Mouse (Mus musculus) embryonic facial prominence, embryonic 14.5 days (tissue): ENCODE measurements around the gene Impdh2. TPM values are rescaled to one million over a fixed set of nuclear protein-coding genes. Genes with fewer than 3 reads are reported as not detected.

Experiments
- ATAC-seq: fragments of 200-750 bp; cut with Nextera tagmentation; 2 replicates; pipeline ENCODE4 v1.8.0; 2017; ENCODE audit warnings: low read depth, moderate number of reproducible peaks, moderate TSS enrichment
- DNase-seq: peaks from one replicate; pipeline ENCODE4 v3.0.0-alpha.2; 2015; ENCODE audit warnings: low spot score
- H3K27ac ChIP-seq: fragments of 300-500 bp; sonication (generic); replicated peaks from 2 replicates; pipeline ENCODE4 v1.5.1; 2014; ENCODE audit warnings: low read depth, mild to moderate bottlenecking, low read length, moderate library complexity
- H3K27me3 ChIP-seq: fragments of 300-500 bp; sonication (generic); replicated peaks from 2 replicates; pipeline ENCODE4 v1.6.1; 2014; ENCODE audit warnings: low read length; ENCODE audit not compliant: control insufficient read depth, insufficient read depth
- H3K36me3 ChIP-seq: fragments of 300-500 bp; sonication (generic); 2 replicates; pipeline ENCODE4 v1.6.1; 2014; ENCODE audit warnings: low read length, mixed read lengths; ENCODE audit not compliant: control insufficient read depth, insufficient read depth
- H3K4me1 ChIP-seq: fragments of 300-500 bp; sonication (generic); 2 replicates; pipeline ENCODE4 v1.6.1; 2014; ENCODE audit warnings: antibody characterized with exemption, low read length; ENCODE audit not compliant: control insufficient read depth, insufficient read depth
- H3K4me2 ChIP-seq: fragments of 300-500 bp; sonication (generic); 2 replicates; pipeline ENCODE4 v1.6.1; 2014; ENCODE audit warnings: low read depth, mild to moderate bottlenecking, low read length, moderate library complexity, mixed read lengths
- H3K4me3 ChIP-seq: fragments of 300-500 bp; sonication (generic); 2 replicates; pipeline ENCODE4 v1.5.1; 2014; ENCODE audit warnings: low read depth, mild to moderate bottlenecking, low read length
- H3K9ac ChIP-seq: fragments of 300-500 bp; sonication (generic); 2 replicates; pipeline ENCODE4 v1.6.1; 2014; ENCODE audit warnings: low read depth, mild to moderate bottlenecking, low read length, moderate library complexity, mixed read lengths
- H3K9me3 ChIP-seq: fragments of 300-500 bp; sonication (generic); 2 replicates; pipeline ENCODE4 v1.6.1; 2016; ENCODE audit warnings: low read length; ENCODE audit not compliant: control insufficient read depth
- WGBS: fragments of 180-500 bp; shearing (Covaris S2); extraction: QIAGEN DNeasy Blood & Tissue Kit; methylation state at CpG from one replicate; pipeline ENCODE4 v1.1.7; 2014; 5-methylcytosine and 5-hydroxymethylcytosine counted together
- polyA plus RNA-seq: library from polyadenylated mRNA; unstranded; fragments of >200 nt; fragmentation: Nextera tagmentation; extraction: Ambion mirVana; gene quantifications from 2 replicates; pipeline ENCODE4 v1.2.1, GENCODE M21; 2014

Gene Impdh2
- 173 and 202 TPM in 2 replicates for polyA plus RNA-seq

DNA sequence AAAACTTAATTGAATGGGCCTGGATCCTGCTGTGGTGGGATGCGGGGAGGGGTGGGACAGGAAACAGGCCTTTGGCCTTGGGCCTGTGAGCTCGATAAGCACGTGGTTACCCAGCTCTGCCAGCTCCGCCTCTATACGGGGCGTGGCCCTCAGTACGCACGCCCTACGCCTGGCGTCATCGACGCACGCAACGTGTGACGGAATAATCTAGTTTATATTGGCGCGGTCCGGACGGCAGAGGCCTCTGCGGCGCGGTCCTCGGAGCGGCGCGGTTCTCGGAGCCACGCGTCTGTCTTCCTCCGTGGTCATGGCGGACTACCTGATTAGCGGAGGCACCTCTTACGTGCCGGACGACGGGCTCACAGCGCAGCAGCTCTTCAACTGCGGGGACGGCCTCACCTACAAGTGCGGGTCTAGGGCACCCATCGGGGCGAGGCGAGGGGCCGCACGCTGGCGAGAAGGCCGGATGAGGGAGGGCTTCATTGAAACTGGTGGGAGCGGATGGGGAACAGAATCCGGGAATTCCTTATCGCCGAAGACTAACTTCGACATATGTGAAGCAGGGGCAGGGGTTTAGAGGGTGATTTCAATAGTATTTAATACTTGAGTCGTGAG, at the start of gene Impdh2:
Gene Impdh2, plus strand, starts transcription at position 60 of the 615 bp plus-strand sequence.
- H3K27ac ChIP-seq: peak within 1 kb of the TSS; percentile 83

DNA sequence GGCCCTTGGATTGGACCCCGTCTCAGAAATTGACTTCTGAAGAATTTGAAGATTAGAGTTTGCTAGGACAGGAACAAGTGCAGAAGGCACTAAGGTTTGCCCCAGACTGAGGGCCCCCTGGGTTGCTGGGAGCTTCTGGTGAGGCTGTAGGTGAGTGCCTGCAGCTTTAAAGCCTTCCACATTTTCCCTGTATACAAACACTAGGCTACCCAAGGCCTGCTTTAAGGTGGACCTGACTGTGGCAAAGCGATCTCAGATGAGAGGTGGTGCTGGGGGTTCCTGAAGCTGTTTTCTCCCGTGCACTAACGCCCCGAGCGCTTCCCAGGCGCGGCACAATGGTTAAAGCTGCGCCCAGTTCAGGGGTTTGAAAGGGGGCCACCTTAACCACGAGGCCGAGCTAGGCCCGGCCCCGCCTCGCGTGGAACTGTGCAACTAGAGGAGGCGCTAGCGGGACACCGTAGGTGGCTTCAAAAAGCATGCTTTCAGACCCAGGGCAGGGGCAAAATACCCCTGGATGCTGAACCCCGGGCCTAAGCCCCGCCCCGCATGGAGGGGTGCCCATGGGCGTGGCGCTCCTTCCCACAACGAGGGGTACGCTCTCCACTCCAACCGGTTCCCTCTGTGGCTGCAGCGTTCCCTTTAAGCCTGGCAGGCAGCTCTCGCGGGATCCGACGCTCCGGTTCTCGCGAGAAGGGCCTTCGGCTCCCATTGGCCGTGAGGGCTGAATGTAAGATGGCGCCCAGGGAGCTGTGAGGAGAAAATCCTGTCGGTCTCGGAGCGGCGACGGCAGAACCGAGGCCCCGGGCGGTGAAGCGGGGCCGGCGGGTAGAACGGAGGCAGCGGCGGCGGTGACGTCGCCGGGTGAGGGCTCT, 43.5 kb upstream of the Impdh2 start, which contains the start of gene Qrich1:
Gene Qrich1, plus strand, starts transcription at position 427 of the 872 bp plus-strand sequence.
- ATAC-seq: peak; percentile 98
- H3K36me3 ChIP-seq: peaks cover 57% of the 10 kb centered on the region
- H3K4me2 ChIP-seq: peak within 1 kb of the TSS; percentile 86

More for the DNA sequence above, at the start of gene Impdh2:
- H3K9me3 ChIP-seq: no peaks in the 10 kb centered on the region
- peak within 1 kb of the TSS; percentile 48 for H3K4me3 ChIP-seq
- under 1% methylated on average over 49 of the region's 53 CpGs for WGBS
- peaks cover 80% of the 10 kb centered on the region for H3K36me3 ChIP-seq
- H3K9ac ChIP-seq: peak within 1 kb of the TSS; percentile 83
- ATAC-seq (peak; percentile 98), DNase-seq (peak; percentile 99)
- no peaks in the 10 kb centered on the region for H3K27me3 ChIP-seq
- H3K4me1 ChIP-seq: peaks cover 8% of the 10 kb centered on the region
- peak within 1 kb of the TSS; percentile 80 for H3K4me2 ChIP-seq

GRCm38 (mm10) chr9:108517253-108517930, 42.7 kb upstream of the Impdh2 start:
- WGBS: under 1% methylated on average over 41 of the region's 95 CpGs
- peaks cover 49% of the 10 kb centered on the region for H3K36me3 ChIP-seq
- peak overlapping the region; percentile 97 for H3K4me3 ChIP-seq
- DNase-seq (peak; percentile 90), ATAC-seq (peak; percentile 78)
- peak overlapping the region; percentile 62 for H3K4me2 ChIP-seq
- H3K9ac ChIP-seq: peak overlapping the region; percentile 99
- H3K4me1 ChIP-seq: peaks cover 9% of the 10 kb centered on the region; the same call in 1 of the 2 replicates
- H3K9me3 ChIP-seq: no peaks in the 10 kb centered on the region
- H3K27me3 ChIP-seq: no peaks in the 10 kb centered on the region
- peak overlapping the region; percentile 100 for H3K27ac ChIP-seq

More for the DNA sequence above, 43.5 kb upstream of the Impdh2 start, which contains the start of gene Qrich1:
- 1% methylated on average over 46 of the region's 55 CpGs for WGBS
- Histone ChIP-seq H3K27me3 (no peaks in the 10 kb centered on the region), H3K4me1 (peaks cover 9% of the 10 kb centered on the region; the same call in 1 of the 2 replicates), H3K27ac (peak within 1 kb of the TSS; percentile 100), H3K9me3 (no peaks in the 10 kb centered on the region), H3K9ac (peak within 1 kb of the TSS; percentile 99), H3K4me3 (peak within 1 kb of the TSS; percentile 97)
- peak; percentile 100 for DNase-seq

- H3K4me2 ChIP-seq: peak overlapping the region; percentile 62
- peak overlapping the region; percentile 100 for H3K27ac ChIP-seq
- under 1% methylated on average over 12 of the region's 13 CpGs for WGBS
- H3K9me3 ChIP-seq: no peaks in the 10 kb centered on the region
- H3K9ac ChIP-seq: peak overlapping the region; percentile 99
- peak overlapping the region; percentile 97 for H3K4me3 ChIP-seq
- ATAC-seq (no peak), DNase-seq (peak; percentile 86)
- peaks cover 9% of the 10 kb centered on the region; the same call in 1 of the 2 replicates for H3K4me1 ChIP-seq
- H3K36me3 ChIP-seq: peaks cover 44% of the 10 kb centered on the region
- H3K27me3 ChIP-seq: no peaks in the 10 kb centered on the region
Observed at GRCm38 (mm10) chr9:108517931-108518332, 42.2 kb upstream of the Impdh2 start.

DNA sequence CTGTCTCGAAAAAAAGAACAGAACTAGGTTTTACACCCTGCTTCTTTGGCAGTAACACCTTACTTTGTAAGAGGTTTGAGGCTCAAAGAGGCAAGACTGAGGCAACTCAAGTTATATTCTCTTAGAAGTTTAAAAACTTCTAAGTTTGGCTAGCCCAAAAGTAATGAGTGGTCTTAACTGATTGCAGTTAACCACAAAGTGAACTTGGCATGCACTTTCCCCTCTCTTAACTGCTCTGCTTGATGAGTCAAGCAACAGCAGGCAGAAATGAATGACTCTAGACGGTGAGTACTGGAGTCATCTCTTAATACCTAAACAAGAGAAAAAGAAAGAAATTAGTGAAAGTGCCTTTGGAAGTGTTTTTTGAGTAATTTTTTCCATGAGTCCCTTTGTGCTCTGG, 38.5 kb upstream of the Impdh2 start:
- WGBS: 81% methylated on average over 2 of the region's 2 CpGs

DNA sequence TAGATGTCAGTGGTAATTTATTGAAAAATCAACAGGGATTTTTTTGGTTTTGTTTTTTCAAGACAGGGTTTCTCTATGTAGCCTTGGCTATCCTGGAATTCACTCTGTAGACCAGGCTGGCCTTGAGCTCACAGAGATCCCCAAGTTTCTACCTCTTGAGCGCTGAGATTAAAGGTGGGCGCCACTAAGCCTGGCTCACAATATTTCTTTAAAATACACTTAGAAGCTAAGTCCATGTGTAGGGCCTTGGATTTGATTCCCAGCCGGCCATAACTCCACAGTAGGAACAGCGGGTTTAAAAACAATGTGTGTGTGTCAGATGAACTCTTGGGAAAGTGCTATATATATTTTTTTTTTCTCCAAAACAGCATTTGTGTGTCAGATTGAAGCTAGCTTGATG, 36.7 kb upstream of the Impdh2 start:
- WGBS: 93% methylated on average over 4 of the region's 4 CpGs
- DNase-seq: no peak
- Histone ChIP-seq H3K4me1 (peaks cover 3% of the 10 kb centered on the region; the same call in 1 of the 2 replicates), H3K27me3 (no peaks in the 10 kb centered on the region), H3K9ac (no peak overlapping the region), H3K4me2 (no peak overlapping the region), H3K36me3 (peaks cover 34% of the 10 kb centered on the region), H3K27ac (no peak overlapping the region), H3K4me3 (no peak overlapping the region), H3K9me3 (no peaks in the 10 kb centered on the region)
- no peak for ATAC-seq

More for the DNA sequence above, 38.5 kb upstream of the Impdh2 start:
- H3K9ac ChIP-seq: no peak overlapping the region
- H3K27me3 ChIP-seq: no peaks in the 10 kb centered on the region
- H3K36me3 ChIP-seq: peaks cover 25% of the 10 kb centered on the region
- DNase-seq (no peak), ATAC-seq (no peak)
- H3K27ac ChIP-seq: no peak overlapping the region
- H3K4me2 ChIP-seq: no peak overlapping the region
- no peak overlapping the region for H3K4me3 ChIP-seq
- peaks cover 3% of the 10 kb centered on the region; the same call in 1 of the 2 replicates for H3K4me1 ChIP-seq
- no peaks in the 10 kb centered on the region for H3K9me3 ChIP-seq

GRCm38 (mm10) chr9:108525400-108525799, 34.7 kb upstream of the Impdh2 start:
- Histone ChIP-seq H3K9me3 (no peaks in the 10 kb centered on the region), H3K4me3 (no peak overlapping the region), H3K36me3 (peaks cover 39% of the 10 kb centered on the region), H3K4me1 (no peaks in the 10 kb centered on the region), H3K9ac (no peak overlapping the region), H3K4me2 (no peak overlapping the region), H3K27ac (no peak overlapping the region), H3K27me3 (no peaks in the 10 kb centered on the region)
- ATAC-seq (no peak), DNase-seq (no peak)
- WGBS: 91% methylated on average over 3 of the region's 3 CpGs

DNA sequence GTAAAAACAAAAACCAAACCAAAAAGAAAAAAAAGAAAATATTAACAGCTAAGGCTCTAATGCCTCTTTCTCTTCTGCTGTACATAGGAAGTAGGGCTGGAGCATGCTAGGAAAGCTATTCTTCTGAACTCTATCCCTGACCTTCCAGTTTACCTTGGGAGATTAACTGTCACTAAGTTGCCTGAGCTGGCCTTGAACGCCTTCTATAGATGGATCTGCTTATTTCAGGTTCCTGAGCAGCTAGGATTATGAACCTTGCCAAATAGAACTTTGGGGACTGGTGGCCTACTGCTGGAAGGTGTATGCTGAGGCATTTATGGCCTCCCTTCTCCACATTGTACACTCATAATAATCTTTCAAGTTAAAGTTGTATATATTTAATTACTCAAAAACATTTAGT, 29.1 kb upstream of the Impdh2 start:
- Histone ChIP-seq H3K9ac (no peak overlapping the region), H3K4me2 (no peak overlapping the region), H3K4me3 (no peak overlapping the region), H3K36me3 (peaks cover 82% of the 10 kb centered on the region), H3K4me1 (no peaks in the 10 kb centered on the region), H3K9me3 (no peaks in the 10 kb centered on the region), H3K27me3 (no peaks in the 10 kb centered on the region), H3K27ac (no peak overlapping the region)
- WGBS: 93% methylated on average over 1 of the region's 1 CpGs
- no peak for ATAC-seq
- DNase-seq: no peak
